Mouse (Mus musculus) hindbrain, embryonic 15.5 days (tissue): ENCODE measurements around the gene Ptges. TPM values are rescaled to one million over a fixed set of nuclear protein-coding genes. Genes with fewer than 3 reads are reported as not detected.
"Not testable (repeated sequence)": the region's sequence is repeated elsewhere in the genome, so short reads cannot be mapped to it uniquely, and the experiment has no call there.

Experiments
- ATAC-seq: fragments of 200-750 bp; cut with Nextera tagmentation; 2 replicates; pipeline ENCODE4 v1.8.0; 2017; ENCODE audit warnings: low read depth, moderate number of reproducible peaks, moderate TSS enrichment; ENCODE audit not compliant: low FRiP score
- H3K27ac ChIP-seq: fragments of 300-500 bp; sonication (generic); replicated peaks from 2 replicates; pipeline ENCODE4 v1.5.1; 2015; ENCODE audit warnings: mild to moderate bottlenecking, inconsistent platforms
- H3K27me3 ChIP-seq: fragments of 300-500 bp; sonication (generic); 2 replicates; pipeline ENCODE4 v1.6.1; 2015; ENCODE audit warnings: control low read depth, inconsistent platforms
- H3K36me3 ChIP-seq: fragments of 300-500 bp; sonication (generic); 2 replicates; pipeline ENCODE4 v1.6.1; 2015; ENCODE audit warnings: control low read depth, inconsistent platforms
- H3K4me1 ChIP-seq: fragments of 300-500 bp; sonication (generic); replicated peaks from 2 replicates; pipeline ENCODE4 v1.6.1; 2015; ENCODE audit warnings: control low read depth, inconsistent platforms
- H3K4me2 ChIP-seq: fragments of 300-500 bp; sonication (generic); 2 replicates; pipeline ENCODE4 v1.6.1; 2015; ENCODE audit warnings: moderate library complexity, mild to moderate bottlenecking, inconsistent platforms
- H3K4me3 ChIP-seq: fragments of 300-500 bp; sonication (generic); 2 replicates; pipeline ENCODE4 v1.5.1; 2015; ENCODE audit warnings: mild to moderate bottlenecking, inconsistent platforms
- H3K9ac ChIP-seq: fragments of 300-500 bp; sonication (generic); 2 replicates; pipeline ENCODE4 v1.6.1; 2015; ENCODE audit warnings: inconsistent platforms
- H3K9me3 ChIP-seq: fragments of 300-500 bp; sonication (generic); 2 replicates; pipeline ENCODE4 v1.6.1; 2016; ENCODE audit warnings: control low read depth, inconsistent platforms
- WGBS: fragments of 180-500 bp; shearing (Covaris S2); methylation state at CpG from one replicate; pipeline ENCODE4 v1.1.7; 2015; 5-methylcytosine and 5-hydroxymethylcytosine counted together
- polyA plus RNA-seq: library from polyadenylated mRNA; unstranded; fragments of >200 nt; fragmentation: Nextera tagmentation; extraction: Ambion mirVana; gene quantifications from 2 replicates; pipeline ENCODE4 v1.2.1, GENCODE M21; 2015

The Ptges gene
- polyA plus RNA-seq, 1 experiment from 2014 or later: 5.6 TPM

- no peak overlapping the region for H3K27ac ChIP-seq
- no peaks in the 10 kb centered on the region for H3K27me3 ChIP-seq
- H3K9me3 ChIP-seq: no peaks in the 10 kb centered on the region
- no peaks in the 10 kb centered on the region for H3K36me3 ChIP-seq
- peak overlapping the region; percentile 44 for H3K4me2 ChIP-seq
- no peak overlapping the region for H3K9ac ChIP-seq
- no peaks in the 10 kb centered on the region for H3K4me1 ChIP-seq
- peak; percentile 71; the same call in 1 of the 2 replicates for ATAC-seq
- 29% methylated on average over 16 of the region's 16 CpGs for WGBS
- peak overlapping the region; percentile 22 for H3K4me3 ChIP-seq
Observed at GRCm38 (mm10) chr2:30942603-30943011, 12.9 kb upstream of the Ptges start.

- not testable (repeated sequence) for H3K9me3 ChIP-seq, H3K4me2 ChIP-seq, H3K4me1 ChIP-seq, ATAC-seq, H3K4me3 ChIP-seq, H3K27me3 ChIP-seq, H3K36me3 ChIP-seq, H3K9ac ChIP-seq, H3K27ac ChIP-seq
- 53% methylated on average over 7 of the region's 7 CpGs for WGBS
Observed at GRCm38 (mm10) chr2:30942116-30942515, 12.5 kb upstream of the Ptges start.

- H3K36me3 ChIP-seq: no peaks in the 10 kb centered on the region
- 90% methylated on average over 5 of the region's 5 CpGs for WGBS
- H3K9me3 ChIP-seq: no peaks in the 10 kb centered on the region
- no peaks in the 10 kb centered on the region for H3K4me1 ChIP-seq
- no peaks in the 10 kb centered on the region for H3K27me3 ChIP-seq
- H3K4me3 ChIP-seq: no peak overlapping the region
- no peak overlapping the region for H3K9ac ChIP-seq
- no peak overlapping the region for H3K27ac ChIP-seq
- no peak overlapping the region for H3K4me2 ChIP-seq
- no peak for ATAC-seq
Observed at GRCm38 (mm10) chr2:30941586-30941985, 11.9 kb upstream of the Ptges start.

GRCm38 (mm10) chr2:30938574-30938991 lies 8.9 kb upstream of the Ptges start:
- no peaks in the 10 kb centered on the region for H3K9me3 ChIP-seq
- ATAC-seq: no peak
- H3K27me3 ChIP-seq: no peaks in the 10 kb centered on the region
- H3K4me3 ChIP-seq: no peak overlapping the region
- no peak overlapping the region for H3K4me2 ChIP-seq
- H3K4me1 ChIP-seq: no peaks in the 10 kb centered on the region
- no peak overlapping the region for H3K9ac ChIP-seq
- H3K27ac ChIP-seq: no peak overlapping the region
- 47% methylated on average over 4 of the region's 4 CpGs for WGBS
- no peaks in the 10 kb centered on the region for H3K36me3 ChIP-seq

GRCm38 (mm10) chr2:30937731-30938130 lies 8.1 kb upstream of the Ptges start:
- ATAC-seq: no peak
- Histone ChIP-seq H3K9ac (no peak overlapping the region), H3K9me3 (no peaks in the 10 kb centered on the region), H3K4me2 (no peak overlapping the region), H3K4me3 (no peak overlapping the region), H3K27ac (no peak overlapping the region), H3K27me3 (no peaks in the 10 kb centered on the region), H3K4me1 (no peaks in the 10 kb centered on the region), H3K36me3 (no peaks in the 10 kb centered on the region)
- WGBS: 85% methylated on average over 8 of the region's 8 CpGs

- Histone ChIP-seq H3K27ac (no peak overlapping the region), H3K9me3 (no peaks in the 10 kb centered on the region), H3K4me1 (no peaks in the 10 kb centered on the region), H3K9ac (no peak overlapping the region), H3K4me3 (no peak overlapping the region), H3K4me2 (no peak overlapping the region), H3K36me3 (no peaks in the 10 kb centered on the region), H3K27me3 (no peaks in the 10 kb centered on the region)
- no peak for ATAC-seq
- WGBS: 75% methylated on average over 3 of the region's 3 CpGs
Observed at GRCm38 (mm10) chr2:30936808-30937207, 7.1 kb upstream of the Ptges start.

GRCm38 (mm10) chr2:30933917-30934450 lies 4.3 kb upstream of the Ptges start:
- H3K36me3 ChIP-seq: no peaks in the 10 kb centered on the region
- no peaks in the 10 kb centered on the region for H3K27me3 ChIP-seq
- H3K4me1 ChIP-seq: peaks cover 10% of the 10 kb centered on the region
- ATAC-seq: no peak
- no peak overlapping the region for H3K27ac ChIP-seq
- WGBS: 17% methylated on average over 7 of the region's 7 CpGs
- no peaks in the 10 kb centered on the region for H3K9me3 ChIP-seq
- H3K9ac ChIP-seq: no peak overlapping the region
- no peak overlapping the region for H3K4me2 ChIP-seq
- no peak overlapping the region for H3K4me3 ChIP-seq

GRCm38 (mm10) chr2:30933032-30933431 lies 3.4 kb upstream of the Ptges start:
- ATAC-seq: no peak
- no peak overlapping the region for H3K4me2 ChIP-seq
- 69% methylated on average over 6 of the region's 6 CpGs for WGBS
- no peak overlapping the region for H3K27ac ChIP-seq
- H3K9me3 ChIP-seq: no peaks in the 10 kb centered on the region
- H3K4me3 ChIP-seq: no peak overlapping the region
- H3K27me3 ChIP-seq: no peaks in the 10 kb centered on the region
- peaks cover 17% of the 10 kb centered on the region for H3K4me1 ChIP-seq
- H3K36me3 ChIP-seq: no peaks in the 10 kb centered on the region
- H3K9ac ChIP-seq: no peak overlapping the region

GRCm38 (mm10) chr2:30931922-30932321 lies 2.3 kb upstream of the Ptges start:
- H3K9ac ChIP-seq: no peak overlapping the region
- 78% methylated on average over 3 of the region's 3 CpGs for WGBS
- H3K4me3 ChIP-seq: no peak overlapping the region
- no peak overlapping the region for H3K27ac ChIP-seq
- no peak for ATAC-seq
- no peaks in the 10 kb centered on the region for H3K9me3 ChIP-seq
- peaks cover 23% of the 10 kb centered on the region for H3K4me1 ChIP-seq
- H3K27me3 ChIP-seq: no peaks in the 10 kb centered on the region
- H3K4me2 ChIP-seq: no peak overlapping the region
- no peaks in the 10 kb centered on the region for H3K36me3 ChIP-seq

- H3K27me3 ChIP-seq, ATAC-seq, H3K36me3 ChIP-seq, H3K9ac ChIP-seq, H3K4me3 ChIP-seq, H3K4me2 ChIP-seq, H3K27ac ChIP-seq, H3K9me3 ChIP-seq: not testable (repeated sequence)
- 87% methylated on average over 2 of the region's 2 CpGs for WGBS
- H3K4me1 ChIP-seq: peaks cover 23% of the 10 kb centered on the region
Observed at GRCm38 (mm10) chr2:30930846-30931245, 1.2 kb upstream of the Ptges start.

- H3K9ac ChIP-seq: peak overlapping the region; percentile 12; the same call in 1 of the 2 replicates
- 35% methylated on average over 12 of the region's 12 CpGs for WGBS
Observed at GRCm38 (mm10) chr2:30928893-30929482, 675 bp downstream of the Ptges start.

GRCm38 (mm10) chr2:30927844-30928628 lies 1.6 kb downstream of the Ptges start:
- H3K4me3 ChIP-seq: no peak overlapping the region
- no peaks in the 10 kb centered on the region for H3K36me3 ChIP-seq
- no peak overlapping the region for H3K9ac ChIP-seq
- H3K4me2 ChIP-seq: no peak overlapping the region
- H3K27me3 ChIP-seq: no peaks in the 10 kb centered on the region
- no peak for ATAC-seq
- H3K27ac ChIP-seq: 0 out of 2 replicates have a peak overlapping the region, but pooled peaks have one; percentile 55
- H3K9me3 ChIP-seq: no peaks in the 10 kb centered on the region
- peaks cover 23% of the 10 kb centered on the region for H3K4me1 ChIP-seq
- WGBS: 27% methylated on average over 14 of the region's 14 CpGs

More at GRCm38 (mm10) chr2:30928893-30929482, 675 bp downstream of the Ptges start:
- peak overlapping the region; percentile 80 for H3K27ac ChIP-seq
- peak; percentile 31; the same call in 1 of the 2 replicates for ATAC-seq
- H3K4me3 ChIP-seq: peak overlapping the region; percentile 39
- H3K36me3 ChIP-seq: no peaks in the 10 kb centered on the region
- peaks cover 23% of the 10 kb centered on the region for H3K4me1 ChIP-seq
- H3K4me2 ChIP-seq: peak overlapping the region; percentile 83
- no peaks in the 10 kb centered on the region for H3K9me3 ChIP-seq
- H3K27me3 ChIP-seq: no peaks in the 10 kb centered on the region
